Mouse (Mus musculus): Measurements from ENCODE around the gene Cnnm2. TPM values are rescaled to one million over a fixed set of nuclear protein-coding genes. Genes with fewer than 3 reads are reported as not detected.
"Not testable (repeated sequence)": the region's sequence is repeated elsewhere in the genome, so short reads cannot be mapped to it uniquely, and the experiment has no call there.

The Cnnm2 gene
- 2.4 and 3.0 TPM in 2 replicates for polyA plus RNA-seq (2015; fragmentation: Nextera tagmentation; extraction: Ambion mirVana)

- H3K36me3 ChIP-seq, result no peaks in the 10 kb centered on the region
- no peaks in the 10 kb centered on the region for H3K9me3 ChIP-seq (replicated peaks)
- peak within 1 kb of the TSS; percentile 82 for H3K9ac ChIP-seq
- under 1% methylated on average over 59 of the region's 59 CpGs for WGBS
- peaks cover 32% of the 10 kb centered on the region for H3K4me1 ChIP-seq (replicated peaks)
- H3K4me3 ChIP-seq, result peak within 1 kb of the TSS; percentile 76
- H3K4me2 ChIP-seq, result peak within 1 kb of the TSS; percentile 96
- peaks cover 7% of the 10 kb centered on the region; the same call in 1 of the 2 replicates for H3K27me3 ChIP-seq
- peak; percentile 96 for ATAC-seq (replicated peaks; ENCODE audit: insufficient number of reproducible peaks, insufficient read depth, low FRiP score, low read depth)
- H3K27ac ChIP-seq, result peak within 1 kb of the TSS; percentile 77
These were observed at the start of gene Cnnm2 for GRCm38 (mm10) chr19:46761247-46761946. Gene Cnnm2 (plus strand): TSS chr19:46761596.

GRCm38 (mm10) chr19:46714234-46714633 is 47.2 kb upstream of the Cnnm2 start:
- no peaks in the 10 kb centered on the region; the same call in 1 of the 2 replicates for H3K9me3 ChIP-seq (replicated peaks)
- 89% methylated on average over 8 of the region's 8 CpGs for WGBS

GRCm38 (mm10) chr19:46715016-46715415 is 46.4 kb upstream of the Cnnm2 start:
- 83% methylated on average over 8 of the region's 8 CpGs for WGBS
- Histone ChIP-seq H3K9ac (no peak overlapping the region), H3K4me2 (no peak overlapping the region), H3K36me3 (peaks cover 23% of the 10 kb centered on the region), H3K4me1 (replicated peaks) (no peaks in the 10 kb centered on the region), H3K27me3 (no peaks in the 10 kb centered on the region), H3K27ac (no peak overlapping the region), H3K9me3 (replicated peaks) (no peaks in the 10 kb centered on the region; the same call in 1 of the 2 replicates), H3K4me3 (no peak overlapping the region)
- no peak for ATAC-seq (replicated peaks; ENCODE audit: insufficient number of reproducible peaks, insufficient read depth, low FRiP score, low read depth)

More at GRCm38 (mm10) chr19:46714234-46714633, 47.2 kb upstream of the Cnnm2 start:
- no peak overlapping the region for H3K27ac ChIP-seq
- H3K36me3 ChIP-seq, result peaks cover 25% of the 10 kb centered on the region
- H3K9ac ChIP-seq, result no peak overlapping the region
- no peaks in the 10 kb centered on the region for H3K27me3 ChIP-seq
- ATAC-seq (replicated peaks; ENCODE audit: insufficient number of reproducible peaks, insufficient read depth, low FRiP score, low read depth), result no peak
- no peak overlapping the region for H3K4me2 ChIP-seq
- no peaks in the 10 kb centered on the region for H3K4me1 ChIP-seq (replicated peaks)
- H3K4me3 ChIP-seq, result no peak overlapping the region

- Histone ChIP-seq H3K4me2 (no peak overlapping the region), H3K27ac (no peak overlapping the region), H3K36me3 (peaks cover 34% of the 10 kb centered on the region), H3K4me1 (replicated peaks) (no peaks in the 10 kb centered on the region), H3K4me3 (no peak overlapping the region), H3K27me3 (no peaks in the 10 kb centered on the region), H3K9me3 (replicated peaks) (no peaks in the 10 kb centered on the region; the same call in 1 of the 2 replicates), H3K9ac (no peak overlapping the region)
- ATAC-seq (replicated peaks; ENCODE audit: insufficient number of reproducible peaks, insufficient read depth, low FRiP score, low read depth), result no peak
- 82% methylated on average over 4 of the region's 4 CpGs for WGBS
These were observed 43.2 kb upstream of the Cnnm2 start for GRCm38 (mm10) chr19:46718150-46718549.

GRCm38 (mm10) chr19:46724411-46724810 is 37.0 kb upstream of the Cnnm2 start:
- no peak overlapping the region for H3K4me3 ChIP-seq
- H3K27me3 ChIP-seq, result no peaks in the 10 kb centered on the region
- H3K27ac ChIP-seq, result no peak overlapping the region
- WGBS, result 69% methylated on average over 11 of the region's 11 CpGs
- no peak overlapping the region for H3K9ac ChIP-seq
- H3K4me1 ChIP-seq (replicated peaks), result peaks cover 10% of the 10 kb centered on the region
- peaks cover 34% of the 10 kb centered on the region for H3K36me3 ChIP-seq
- no peak overlapping the region for H3K4me2 ChIP-seq
- H3K9me3 ChIP-seq (replicated peaks), result no peaks in the 10 kb centered on the region
- no peak for ATAC-seq (replicated peaks; ENCODE audit: insufficient number of reproducible peaks, insufficient read depth, low FRiP score, low read depth)

GRCm38 (mm10) chr19:46726142-46726541 is 35.3 kb upstream of the Cnnm2 start:
- Histone ChIP-seq H3K9ac (no peak overlapping the region), H3K4me2 (no peak overlapping the region), H3K36me3 (peaks cover 19% of the 10 kb centered on the region), H3K4me1 (replicated peaks) (peaks cover 10% of the 10 kb centered on the region), H3K9me3 (replicated peaks) (no peaks in the 10 kb centered on the region), H3K4me3 (no peak overlapping the region), H3K27me3 (no peaks in the 10 kb centered on the region), H3K27ac (no peak overlapping the region)
- WGBS, result 97% methylated on average over 8 of the region's 8 CpGs
- ATAC-seq (replicated peaks; ENCODE audit: insufficient number of reproducible peaks, insufficient read depth, low FRiP score, low read depth), result no peak

GRCm38 (mm10) chr19:46727140-46727736 is 34.2 kb upstream of the Cnnm2 start:
- H3K4me1 ChIP-seq (replicated peaks), result peaks cover 10% of the 10 kb centered on the region
- H3K27ac ChIP-seq, result no peak overlapping the region
- WGBS, result 51% methylated on average over 8 of the region's 8 CpGs
- no peak overlapping the region for H3K9ac ChIP-seq
- H3K27me3 ChIP-seq, result no peaks in the 10 kb centered on the region
- H3K36me3 ChIP-seq, result peaks cover 18% of the 10 kb centered on the region
- no peak overlapping the region for H3K4me3 ChIP-seq
- no peak overlapping the region for H3K4me2 ChIP-seq
- no peaks in the 10 kb centered on the region for H3K9me3 ChIP-seq (replicated peaks)
- no peak for ATAC-seq (replicated peaks; ENCODE audit: insufficient number of reproducible peaks, insufficient read depth, low FRiP score, low read depth)

GRCm38 (mm10) chr19:46727945-46728540 is 33.4 kb upstream of the Cnnm2 start:
- 22% methylated on average over 11 of the region's 11 CpGs for WGBS
- Histone ChIP-seq H3K27ac (no peak overlapping the region), H3K4me3 (no peak overlapping the region), H3K4me1 (replicated peaks) (peaks cover 10% of the 10 kb centered on the region), H3K36me3 (peaks cover 18% of the 10 kb centered on the region), H3K4me2 (no peak overlapping the region), H3K9me3 (replicated peaks) (no peaks in the 10 kb centered on the region), H3K27me3 (no peaks in the 10 kb centered on the region), H3K9ac (no peak overlapping the region)
- ATAC-seq (replicated peaks; ENCODE audit: insufficient number of reproducible peaks, insufficient read depth, low FRiP score, low read depth), result peak; percentile 47; the same call in 1 of the 2 replicates

GRCm38 (mm10) chr19:46728909-46729308 is 32.5 kb upstream of the Cnnm2 start:
- H3K27me3 ChIP-seq, result no peaks in the 10 kb centered on the region
- no peaks in the 10 kb centered on the region for H3K9me3 ChIP-seq (replicated peaks)
- H3K36me3 ChIP-seq, result peaks cover 18% of the 10 kb centered on the region
- no peak overlapping the region for H3K9ac ChIP-seq
- H3K4me1 ChIP-seq (replicated peaks), result peaks cover 11% of the 10 kb centered on the region
- ATAC-seq (replicated peaks; ENCODE audit: insufficient number of reproducible peaks, insufficient read depth, low FRiP score, low read depth), result no peak
- H3K4me2 ChIP-seq, result no peak overlapping the region
- WGBS, result 71% methylated on average over 3 of the region's 3 CpGs
- no peak overlapping the region for H3K27ac ChIP-seq
- H3K4me3 ChIP-seq, result no peak overlapping the region

GRCm38 (mm10) chr19:46731351-46731750 is 30.0 kb upstream of the Cnnm2 start:
- Histone ChIP-seq H3K4me3 (no peak overlapping the region), H3K9ac (no peak overlapping the region), H3K4me2 (no peak overlapping the region), H3K27ac (no peak overlapping the region), H3K27me3 (no peaks in the 10 kb centered on the region), H3K4me1 (replicated peaks) (peaks cover 26% of the 10 kb centered on the region), H3K9me3 (replicated peaks) (no peaks in the 10 kb centered on the region), H3K36me3 (peaks cover 1% of the 10 kb centered on the region; the same call in 1 of the 2 replicates)
- no peak for ATAC-seq (replicated peaks; ENCODE audit: insufficient number of reproducible peaks, insufficient read depth, low FRiP score, low read depth)
- WGBS, result 88% methylated on average over 10 of the region's 10 CpGs

GRCm38 (mm10) chr19:46732673-46733072 is 28.7 kb upstream of the Cnnm2 start:
- not testable (repeated sequence) for H3K27me3 ChIP-seq
- WGBS, result 95% methylated on average over 5 of the region's 5 CpGs

More at GRCm38 (mm10) chr19:46732673-46733072, 28.7 kb upstream of the Cnnm2 start:
- H3K36me3 ChIP-seq; ATAC-seq (replicated peaks; ENCODE audit: insufficient number of reproducible peaks, insufficient read depth, low FRiP score, low read depth); H3K4me2 ChIP-seq; H3K9me3 ChIP-seq (replicated peaks); H3K9ac ChIP-seq; H3K4me3 ChIP-seq; H3K27ac ChIP-seq: not testable (repeated sequence)
- H3K4me1 ChIP-seq (replicated peaks), result peaks cover 24% of the 10 kb centered on the region

Data from heart, embryonic 15.5 days (tissue).